Mouse (Mus musculus) olfactory bulb, adult 2 months (tissue): Measurements from ENCODE around the gene Ttc22.

Source experiments
- CTCF ChIP-seq: fragments of 200-500 bp; IDR thresholded peaks from 2 replicates; pipeline ENCODE4 v1.5.1; 2012; ENCODE audit warnings: low read depth, mild to moderate bottlenecking, low read length, moderate library complexity; ENCODE audit not compliant: insufficient read depth
- POLR2A ChIP-seq: fragments of 200-500 bp; IDR thresholded peaks from 2 replicates; pipeline ENCODE4 v1.6.1; 2012; ENCODE audit warnings: mild to moderate bottlenecking, low read depth, low read length, moderate library complexity; ENCODE audit not compliant: insufficient read depth

GRCm38 (mm10) chr4:106622030-106622493 lies at the start of gene Ttc22:
- no peak for TF ChIP-seq CTCF
- no peak for TF ChIP-seq POLR2A
